22 mouse cellular contexts compared by ENCODE assay signal in genomic region chr4:129158549-129158948, GRCm38 (mm10). TPM values are rescaled to one million over a fixed set of nuclear protein-coding genes. Genes with fewer than 3 reads are reported as not detected.
DNase-seq lines count a peak whose midpoint lies in the region; ATAC-seq lines count a peak whose summit lies in the region.
"Had no signal": no experiment of that assay in that cellular context is flagged by ENCODE, and none has a peak within 500 bp of the region (broad histone marks: within the 10 kb centered on the region; RNA-seq: fewer than 3 reads in every experiment).

No protein-coding gene starts in this region.

- intact Hi-C loops in left cerebral cortex, postnatal 36 days (cut with DNase I): no loop called here

- peak overlapping the region; percentile 11; the same call in 1 of the 2 replicates for H3K27ac ChIP-seq in heart, embryonic 15.5 days
- 0 out of 2 replicates have a peak overlapping the region, but pooled peaks have one; percentile 10 for H3K27ac ChIP-seq in liver, embryonic 15.5 days (replicated peaks)
- H3K27ac ChIP-seq: hindbrain, embryonic 15.5 days; limb, embryonic 15.5 days; midbrain, embryonic 13.5 days; stomach, postnatal 0 days had no signal

- no peak for DNase-seq in heart, postnatal 4 days
- peak; percentile 49 for DNase-seq in c-Kit-positive CD71-positive TER-119-positive erythroid progenitor cells, embryonic 14.5 days (ENCODE audit: low spot score)
- no peak for DNase-seq in left cerebral cortex, postnatal 36 days (ENCODE audit: low spot score in 2 of 2)
- no peak for DNase-seq in right cerebral cortex, adult 18-20 months
- DNase-seq: cerebellum, postnatal 10 days; heart, postnatal 10 days; kidney, adult 2 months; kidney, postnatal 25 days; layer of hippocampus, adult 9-11 months; lung, postnatal 36 days; thymus, postnatal 36 days had no signal

- H3K36me3 ChIP-seq in heart, embryonic 15.5 days: peaks cover 34% of the 10 kb centered on the region
- peaks cover 35% of the 10 kb centered on the region for H3K36me3 ChIP-seq in liver, embryonic 15.5 days (replicated peaks)

- no peak overlapping the region for H3K9ac ChIP-seq in heart, embryonic 15.5 days
- H3K9ac ChIP-seq in liver, embryonic 15.5 days: no peak overlapping the region
- H3K9ac ChIP-seq: forebrain, postnatal 0 days; hindbrain, embryonic 15.5 days; limb, embryonic 15.5 days; midbrain, embryonic 13.5 days had no signal

- no peaks in the 10 kb centered on the region for H3K9me3 ChIP-seq in heart, embryonic 15.5 days (replicated peaks)
- H3K9me3 ChIP-seq in liver, embryonic 15.5 days (replicated peaks): no peaks in the 10 kb centered on the region
- H3K9me3 ChIP-seq: hindbrain, embryonic 15.5 days; limb, embryonic 15.5 days; midbrain, embryonic 13.5 days had no signal

- H3K4me1 ChIP-seq in heart, embryonic 15.5 days (replicated peaks): peaks cover 11% of the 10 kb centered on the region; the same call in 1 of the 2 replicates
- peaks cover 22% of the 10 kb centered on the region for H3K4me1 ChIP-seq in liver, embryonic 15.5 days (replicated peaks)
- H3K4me1 ChIP-seq: hindbrain, embryonic 15.5 days; limb, embryonic 15.5 days; midbrain, embryonic 13.5 days had no signal

- no peak overlapping the region for H3K4me2 ChIP-seq in heart, embryonic 15.5 days
- H3K4me2 ChIP-seq in liver, embryonic 15.5 days: peak overlapping the region; percentile 11; the same call in 1 of the 2 replicates
- H3K4me2 ChIP-seq: hindbrain, embryonic 15.5 days; limb, embryonic 15.5 days; midbrain, embryonic 13.5 days had no signal

- ATAC-seq in heart, embryonic 15.5 days (replicated peaks; ENCODE audit: insufficient number of reproducible peaks, insufficient read depth, low FRiP score, low read depth): 0 out of 2 replicates have a peak, but pooled peaks have one; percentile 39
- ATAC-seq in erythroid progenitor cell, adult 5-6 weeks (replicated peaks; ENCODE audit: low FRiP score, poor library complexity, severe bottlenecking): peak; percentile 91
- peak; percentile 93 for ATAC-seq in liver, embryonic 15.5 days (ENCODE audit: insufficient read depth)
- ATAC-seq: forebrain, postnatal 0 days; midbrain, embryonic 13.5 days had no signal

- 31% methylated on average over 3 of the region's 3 CpGs for WGBS in heart, embryonic 15.5 days
- 23% methylated on average over 3 of the region's 3 CpGs for WGBS in liver, embryonic 15.5 days (ENCODE audit: insufficient replicate concordance)

- H3K4me3 ChIP-seq in heart, embryonic 15.5 days: no peak overlapping the region
- no peak overlapping the region for H3K4me3 ChIP-seq in liver, embryonic 15.5 days (replicated peaks)
- H3K4me3 ChIP-seq: hindbrain, embryonic 15.5 days; limb, embryonic 15.5 days; midbrain, embryonic 13.5 days had no signal

- no peaks in the 10 kb centered on the region for H3K27me3 ChIP-seq in heart, embryonic 15.5 days
- no peaks in the 10 kb centered on the region for H3K27me3 ChIP-seq in liver, embryonic 15.5 days
- H3K27me3 ChIP-seq: hindbrain, embryonic 15.5 days; limb, embryonic 15.5 days; midbrain, embryonic 13.5 days had no signal

RNA-seq across cellular contexts. Expression of gene Fndc5, which starts 21.8 kb away (rescaled TPM):
- polyA plus RNA-seq in heart, embryonic 15.5 days (2015; fragmentation: Nextera tagmentation; extraction: Ambion mirVana): 12.2 and 12.3 TPM in 2 replicates
- 100 to 1,000 TPM; 101 to 105 TPM for total RNA-seq in heart, postnatal 4 days (2021)
- 0.72 TPM in 1 of 2 replicates, not detected in the other for total RNA-seq in erythroid progenitor cell, adult 5-6 weeks (2015; ENCODE audit: low replicate concordance)
- 0.38 and 0.39 TPM in 2 replicates for total RNA-seq in erythroid progenitor cell, adult 5-6 weeks (2017; ENCODE audit: low replicate concordance)
- polyA plus RNA-seq in liver, embryonic 15.5 days (2015; fragmentation: Nextera tagmentation; extraction: Ambion mirVana): 1.0 and 1.1 TPM in 2 replicates
- total RNA-seq in left cerebral cortex, postnatal 36 days (2021): 10 to 100 TPM; 56.9 to 73.3 TPM

RNA-seq across cellular contexts. Expression of gene S100pbp, which starts 31.0 kb away (rescaled TPM):
- 10.8 and 13.2 TPM in 2 replicates for polyA plus RNA-seq in heart, embryonic 15.5 days (2015; fragmentation: Nextera tagmentation; extraction: Ambion mirVana)
- total RNA-seq in heart, postnatal 4 days (2021): 10 to 100 TPM; 22.5 to 24.2 TPM
- total RNA-seq in erythroid progenitor cell, adult 5-6 weeks (2015; ENCODE audit: low replicate concordance): 6.8 and 29.8 TPM in 2 replicates
- total RNA-seq in erythroid progenitor cell, adult 5-6 weeks (2017; ENCODE audit: low replicate concordance): 8.1 and 11.6 TPM in 2 replicates
- polyA plus RNA-seq in liver, embryonic 15.5 days (2015; fragmentation: Nextera tagmentation; extraction: Ambion mirVana): 6.0 and 6.6 TPM in 2 replicates
- 10 to 100 TPM; 33.9 to 36.0 TPM for total RNA-seq in left cerebral cortex, postnatal 36 days (2021)

RNA-seq across cellular contexts. Expression of gene Yars, which starts 31.0 kb away (rescaled TPM):
- polyA plus RNA-seq in heart, embryonic 15.5 days (2015; fragmentation: Nextera tagmentation; extraction: Ambion mirVana): 40.8 and 48.8 TPM in 2 replicates
- total RNA-seq in heart, postnatal 4 days (2021): 10 to 100 TPM; 44.7 to 45.0 TPM
- total RNA-seq in erythroid progenitor cell, adult 5-6 weeks (2015; ENCODE audit: low replicate concordance): 21.0 and 29.9 TPM in 2 replicates
- total RNA-seq in erythroid progenitor cell, adult 5-6 weeks (2017; ENCODE audit: low replicate concordance): 25.3 and 61.2 TPM in 2 replicates
- 60.8 and 62.4 TPM in 2 replicates for polyA plus RNA-seq in liver, embryonic 15.5 days (2015; fragmentation: Nextera tagmentation; extraction: Ambion mirVana)
- 10 to 100 TPM; 89.6 to 93.2 TPM for total RNA-seq in left cerebral cortex, postnatal 36 days (2021)

RNA-seq across cellular contexts. Expression of gene Hpca, which starts 36.7 kb away (rescaled TPM):
- polyA plus RNA-seq in heart, embryonic 15.5 days (2015; fragmentation: Nextera tagmentation; extraction: Ambion mirVana): 0.68 and 1.2 TPM in 2 replicates
- under 1 TPM; 0.25 to 0.69 TPM for total RNA-seq in heart, postnatal 4 days (2021)
- total RNA-seq in erythroid progenitor cell, adult 5-6 weeks (2015; ENCODE audit: low replicate concordance): not detected in 2 replicates
- not detected in 2 replicates for total RNA-seq in erythroid progenitor cell, adult 5-6 weeks (2017; ENCODE audit: low replicate concordance)
- 0.31 and 0.66 TPM in 2 replicates for polyA plus RNA-seq in liver, embryonic 15.5 days (2015; fragmentation: Nextera tagmentation; extraction: Ambion mirVana)
- 100 to 1,000 TPM; 656 to 793 TPM for total RNA-seq in left cerebral cortex, postnatal 36 days (2021)
- total RNA-seq: gastrocnemius, adult 18-20 months had no signal

RNA-seq across cellular contexts. Expression of gene Tmem54, which starts 53.2 kb away (rescaled TPM):
- 0.35 and 1.6 TPM in 2 replicates for polyA plus RNA-seq in heart, embryonic 15.5 days (2015; fragmentation: Nextera tagmentation; extraction: Ambion mirVana)
- not detected for total RNA-seq in heart, postnatal 4 days (2021)
- not detected in 2 replicates for total RNA-seq in erythroid progenitor cell, adult 5-6 weeks (2015; ENCODE audit: low replicate concordance)
- total RNA-seq in erythroid progenitor cell, adult 5-6 weeks (2017; ENCODE audit: low replicate concordance): not detected in 2 replicates
- 1.2 and 1.9 TPM in 2 replicates for polyA plus RNA-seq in liver, embryonic 15.5 days (2015; fragmentation: Nextera tagmentation; extraction: Ambion mirVana)
- not detected for total RNA-seq in left cerebral cortex, postnatal 36 days (2021)
- total RNA-seq: forebrain, postnatal 0 days; gastrocnemius, adult 18-20 months; heart, postnatal 10 days; left cerebral cortex, postnatal 14 days had no signal
- polyA plus RNA-seq: forebrain, postnatal 0 days; hindbrain, embryonic 15.5 days; midbrain, embryonic 13.5 days; neural tube, embryonic 14.5 days had no signal

Comparison
In these comparisons a context has a peak if more than half of its experiments do, and no peak if none do; other contexts are left out.
1. ATAC-seq: peak in every context shown above with its lines; median percentile 93 in liver, embryonic 15.5 days; 91 in erythroid progenitor cell, adult 5-6 weeks; 39 in heart, embryonic 15.5 days.
2. RNA of gene Fndc5, which starts 21.8 kb away (total RNA-seq): 101 to 105 TPM in heart, postnatal 4 days and 56.9 to 73.3 TPM in left cerebral cortex, postnatal 36 days; 0.38 to 0.72 TPM in erythroid progenitor cell, adult 5-6 weeks; every median in the first group is over 10 times any median in the second.